Mouse (Mus musculus) splenic B cell, adult 2 months (primary cell): ENCODE data around the gene Dock9.
"Not testable (repeated sequence)": the region's sequence is repeated elsewhere in the genome, so short reads cannot be mapped to it uniquely, and the experiment has no call there.

Experiments used
- DNase-seq: peaks from one replicate; pipeline ENCODE4 v3.0.0-alpha.2; 2011; ENCODE audit warnings: low read depth, low spot score
- H3K27me3 ChIP-seq: 2 replicates; pipeline ENCODE4 v1.6.1; 2012; ENCODE audit warnings: mild to moderate bottlenecking, low read length, moderate library complexity, mixed read lengths; ENCODE audit not compliant: control insufficient read depth, poor library complexity, insufficient read depth, severe bottlenecking
- H3K36me3 ChIP-seq: 2 replicates; pipeline ENCODE4 v1.6.1; 2012; ENCODE audit warnings: mild to moderate bottlenecking, low read length, moderate library complexity, mixed read lengths; ENCODE audit not compliant: control insufficient read depth, poor library complexity, insufficient read depth, severe bottlenecking

Gene Dock9

GRCm38 (mm10) chr14:121634736-121635430, 162.8 kb downstream of the Dock9 start:
- H3K36me3 ChIP-seq: no peaks in the 10 kb centered on the region; the same call in 1 of the 2 replicates
- no peaks in the 10 kb centered on the region for H3K27me3 ChIP-seq
- no peak for DNase-seq

DNA sequence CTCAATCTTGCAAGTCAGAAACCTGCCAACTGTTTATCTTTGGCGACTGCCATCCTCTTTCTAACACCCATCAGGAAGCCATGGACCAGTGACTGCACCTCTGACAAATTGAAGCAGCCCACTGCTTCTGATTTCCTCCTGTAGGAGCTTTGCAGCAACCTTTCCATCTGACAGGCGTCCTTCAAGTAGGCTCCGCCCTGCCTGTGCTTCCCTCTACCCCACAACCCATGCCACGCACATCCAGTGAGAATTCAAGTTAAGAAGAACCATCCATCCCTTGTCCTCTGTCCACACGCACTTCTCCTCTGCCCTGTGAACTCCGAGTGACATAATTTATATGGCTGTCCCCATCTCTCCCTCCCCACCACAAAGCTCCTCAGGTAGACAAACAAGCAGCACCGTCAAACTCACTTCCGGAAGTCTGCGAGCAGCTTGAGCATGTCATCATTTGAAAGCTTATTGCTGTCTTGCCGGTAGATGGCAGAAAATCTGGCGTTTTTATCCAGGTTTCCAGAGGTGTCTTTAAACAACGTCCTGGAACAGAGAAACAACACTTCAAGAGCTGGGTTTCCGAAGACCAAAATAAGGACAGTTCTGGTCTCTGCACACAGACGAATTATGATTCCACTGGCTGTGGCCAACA, 163.4 kb downstream of the Dock9 start:
- DNase-seq: no peak
- no peaks in the 10 kb centered on the region for H3K27me3 ChIP-seq
- no peaks in the 10 kb centered on the region for H3K36me3 ChIP-seq

DNA sequence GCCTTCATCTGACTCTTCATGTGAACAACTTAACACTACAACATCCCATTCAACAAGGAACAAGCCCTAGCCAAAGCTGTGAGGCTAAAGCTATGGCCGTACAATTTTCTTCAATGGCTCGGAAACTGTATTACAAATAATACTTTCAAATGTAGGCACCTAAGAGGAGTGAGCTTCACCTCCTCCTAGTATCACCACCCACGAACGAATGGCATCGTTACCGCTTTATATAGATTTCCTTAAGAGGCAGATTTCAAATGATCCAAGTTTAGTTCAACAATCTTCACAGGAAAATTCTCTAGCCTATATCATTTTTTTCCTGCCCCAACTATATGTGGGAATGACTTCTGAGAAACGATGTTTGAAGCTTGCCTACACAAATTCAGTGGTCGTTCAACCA, 165.7 kb downstream of the Dock9 start:
- no peaks in the 10 kb centered on the region for H3K36me3 ChIP-seq
- no peak for DNase-seq
- H3K27me3 ChIP-seq: no peaks in the 10 kb centered on the region

- DNase-seq: no peak
- no peaks in the 10 kb centered on the region for H3K36me3 ChIP-seq
- H3K27me3 ChIP-seq: no peaks in the 10 kb centered on the region
Observed at GRCm38 (mm10) chr14:121626741-121627140, 170.9 kb downstream of the Dock9 start.

DNA sequence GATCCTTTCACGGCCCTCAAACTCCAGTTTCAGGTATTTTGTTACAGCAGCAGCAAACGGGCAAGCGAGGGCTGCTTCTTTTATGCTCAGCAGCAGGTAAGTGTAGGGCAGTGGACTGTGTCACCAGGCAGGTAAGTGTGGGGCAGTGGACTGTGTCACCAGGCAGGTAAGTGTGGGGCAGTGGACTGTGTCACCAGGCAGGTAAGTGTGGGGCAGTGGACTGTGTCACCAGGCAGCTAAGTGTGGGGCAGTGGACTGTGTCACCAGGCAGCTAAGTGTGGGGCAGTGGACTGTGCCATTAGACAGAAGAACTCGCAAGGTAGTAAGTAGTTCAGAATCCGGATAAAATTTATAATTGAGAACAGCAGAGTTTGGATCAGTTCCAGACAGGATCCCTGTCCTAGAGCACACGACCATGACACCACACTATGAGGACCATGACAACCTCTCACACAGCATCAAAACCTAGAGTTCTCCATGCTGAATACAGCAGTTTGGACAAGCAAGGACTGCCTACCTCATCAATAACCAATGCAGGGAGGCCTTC, 173.6 kb downstream of the Dock9 start:
- not testable (repeated sequence) for H3K36me3 ChIP-seq, H3K27me3 ChIP-seq, DNase-seq

GRCm38 (mm10) chr14:121621806-121622205, 175.8 kb downstream of the Dock9 start:
- Histone ChIP-seq H3K27me3 (no peaks in the 10 kb centered on the region), H3K36me3 (no peaks in the 10 kb centered on the region)
- DNase-seq: no peak

- DNase-seq: no peak
- Histone ChIP-seq H3K36me3 (no peaks in the 10 kb centered on the region), H3K27me3 (no peaks in the 10 kb centered on the region)
Observed at GRCm38 (mm10) chr14:121620567-121620966, 177.1 kb downstream of the Dock9 start.

DNA sequence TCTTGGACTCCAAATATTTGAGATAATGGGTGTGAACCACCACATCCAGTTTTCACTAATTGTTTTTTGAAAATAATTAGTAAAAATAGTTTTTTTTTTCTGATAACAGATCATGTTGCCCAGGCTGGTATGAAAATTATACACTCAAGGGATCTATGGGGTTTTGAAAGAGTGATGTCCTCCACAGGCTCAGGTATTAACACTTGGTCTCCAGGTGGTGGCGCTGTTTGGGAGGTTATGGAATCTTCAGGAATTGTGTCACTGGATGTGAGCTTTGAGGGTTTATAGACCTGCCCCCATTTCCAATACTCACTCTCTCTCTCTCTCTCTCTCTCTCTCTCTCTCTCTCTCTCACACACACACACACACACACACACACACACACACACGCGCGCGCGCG, 177.5 kb downstream of the Dock9 start:
- no peaks in the 10 kb centered on the region for H3K36me3 ChIP-seq
- no peak for DNase-seq
- no peaks in the 10 kb centered on the region for H3K27me3 ChIP-seq

DNA sequence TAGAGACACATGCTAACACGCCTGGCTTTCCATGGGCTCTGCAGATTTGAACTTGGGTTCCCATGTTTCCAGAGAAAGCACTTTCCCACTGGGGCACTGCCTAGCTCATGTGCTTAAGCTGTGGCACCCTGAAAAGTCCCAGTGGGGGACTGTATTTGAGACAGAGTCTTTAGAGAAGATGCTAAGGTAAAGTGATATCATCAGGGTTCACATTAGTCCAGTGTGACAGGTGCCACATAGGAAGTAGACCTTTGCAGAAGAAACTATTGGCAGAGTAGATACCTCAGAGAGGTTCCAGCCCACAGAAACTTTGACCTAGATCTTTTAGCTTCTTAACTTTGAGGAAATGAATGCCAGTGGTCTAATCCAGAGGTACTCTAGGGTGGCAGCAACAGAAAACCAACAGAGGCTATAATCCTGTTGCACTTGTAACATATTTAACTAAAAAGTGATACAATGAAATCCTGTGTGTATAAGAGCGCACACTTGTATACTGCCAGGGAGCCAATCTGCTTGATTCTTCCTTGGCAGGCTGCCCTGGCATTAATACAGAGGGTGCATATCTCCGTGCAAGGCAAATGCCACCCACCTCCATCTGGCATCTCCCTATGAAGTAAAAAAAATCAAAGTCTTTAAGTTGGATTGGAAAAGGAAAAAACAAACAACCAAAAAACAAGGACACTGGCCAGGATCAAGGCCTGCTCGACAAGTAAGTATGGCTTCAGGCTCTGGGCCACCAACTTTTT, 179.8 kb downstream of the Dock9 start:
- no peaks in the 10 kb centered on the region for H3K27me3 ChIP-seq
- H3K36me3 ChIP-seq: no peaks in the 10 kb centered on the region
- no peak for DNase-seq

DNA sequence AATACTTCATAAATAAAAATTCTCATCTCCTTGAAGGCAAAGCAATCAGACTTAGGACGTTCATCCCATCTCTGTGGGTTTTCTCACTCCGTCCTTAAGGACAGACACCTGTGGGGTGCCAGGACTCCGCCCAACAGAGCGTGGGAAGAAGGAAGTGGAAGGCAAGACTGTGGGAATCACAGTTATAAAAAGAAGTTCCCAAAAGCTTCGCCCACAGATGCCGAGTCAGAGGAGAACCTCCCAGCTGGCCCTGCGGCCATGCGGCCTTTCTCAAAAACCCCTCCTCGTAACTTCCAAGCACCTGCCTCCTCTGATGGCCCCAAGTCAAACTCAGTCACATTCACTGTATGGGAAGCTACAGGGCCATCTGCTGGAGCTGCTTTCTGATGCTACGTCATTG, 182.2 kb downstream of the Dock9 start:
- H3K27me3 ChIP-seq: no peaks in the 10 kb centered on the region
- H3K36me3 ChIP-seq: no peaks in the 10 kb centered on the region
- DNase-seq: no peak

- DNase-seq: no peak
- Histone ChIP-seq H3K27me3 (no peaks in the 10 kb centered on the region), H3K36me3 (0 out of 2 replicates have a peak, but pooled peaks cover under 1% of the 10 kb centered on the region)
Observed at GRCm38 (mm10) chr14:121614461-121615170, 183.0 kb downstream of the Dock9 start.

DNA sequence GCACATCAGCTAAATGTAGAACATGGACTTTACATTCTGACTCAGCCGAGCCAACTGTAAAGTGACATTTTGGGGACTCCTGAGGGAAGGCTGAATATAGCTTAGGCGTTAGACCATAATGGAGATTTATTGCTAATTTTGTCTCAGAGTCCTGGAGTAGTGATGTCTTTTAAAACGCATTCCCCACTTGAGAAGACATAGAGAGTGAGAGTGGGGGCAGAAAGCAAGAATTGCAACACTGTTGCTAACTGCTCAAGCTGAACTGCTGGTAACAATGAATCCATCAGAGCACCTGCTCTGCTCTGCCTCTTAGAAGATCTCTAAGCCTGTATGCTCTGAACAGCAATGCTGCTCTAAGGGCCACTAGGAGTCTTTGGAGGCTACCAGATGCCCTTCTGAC, 184.1 kb downstream of the Dock9 start:
- Histone ChIP-seq H3K36me3 (0 out of 2 replicates have a peak, but pooled peaks cover 2% of the 10 kb centered on the region), H3K27me3 (no peaks in the 10 kb centered on the region)
- DNase-seq: no peak

GRCm38 (mm10) chr14:121612926-121613325, 184.7 kb downstream of the Dock9 start:
- Histone ChIP-seq H3K27me3 (no peaks in the 10 kb centered on the region), H3K36me3 (0 out of 2 replicates have a peak, but pooled peaks cover 2% of the 10 kb centered on the region)
- DNase-seq: no peak

DNA sequence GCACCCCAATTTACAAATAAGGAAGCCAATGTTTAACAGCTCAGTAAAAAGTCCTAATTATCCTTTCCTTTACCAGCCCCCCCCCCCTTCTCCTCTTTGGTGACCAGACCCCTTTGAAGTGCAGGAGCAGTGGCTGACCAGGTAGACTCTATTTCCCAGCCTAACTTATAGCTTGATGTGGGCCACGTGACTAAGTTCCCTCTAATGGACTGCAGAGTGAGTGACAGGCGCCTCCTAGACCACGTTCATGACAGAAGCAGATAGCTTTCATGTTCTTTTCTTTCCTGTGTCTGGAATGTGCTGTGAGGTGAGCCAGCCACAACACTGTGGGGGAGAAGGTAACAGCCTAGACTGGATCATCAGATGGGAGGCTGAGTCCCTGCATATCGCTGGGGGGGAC, 186.1 kb downstream of the Dock9 start:
- no peak for DNase-seq
- Histone ChIP-seq H3K27me3 (no peaks in the 10 kb centered on the region), H3K36me3 (0 out of 2 replicates have a peak, but pooled peaks cover 2% of the 10 kb centered on the region)
